ENCODE assay signal across 9 mouse cellular contexts in the genomic region with DNA sequence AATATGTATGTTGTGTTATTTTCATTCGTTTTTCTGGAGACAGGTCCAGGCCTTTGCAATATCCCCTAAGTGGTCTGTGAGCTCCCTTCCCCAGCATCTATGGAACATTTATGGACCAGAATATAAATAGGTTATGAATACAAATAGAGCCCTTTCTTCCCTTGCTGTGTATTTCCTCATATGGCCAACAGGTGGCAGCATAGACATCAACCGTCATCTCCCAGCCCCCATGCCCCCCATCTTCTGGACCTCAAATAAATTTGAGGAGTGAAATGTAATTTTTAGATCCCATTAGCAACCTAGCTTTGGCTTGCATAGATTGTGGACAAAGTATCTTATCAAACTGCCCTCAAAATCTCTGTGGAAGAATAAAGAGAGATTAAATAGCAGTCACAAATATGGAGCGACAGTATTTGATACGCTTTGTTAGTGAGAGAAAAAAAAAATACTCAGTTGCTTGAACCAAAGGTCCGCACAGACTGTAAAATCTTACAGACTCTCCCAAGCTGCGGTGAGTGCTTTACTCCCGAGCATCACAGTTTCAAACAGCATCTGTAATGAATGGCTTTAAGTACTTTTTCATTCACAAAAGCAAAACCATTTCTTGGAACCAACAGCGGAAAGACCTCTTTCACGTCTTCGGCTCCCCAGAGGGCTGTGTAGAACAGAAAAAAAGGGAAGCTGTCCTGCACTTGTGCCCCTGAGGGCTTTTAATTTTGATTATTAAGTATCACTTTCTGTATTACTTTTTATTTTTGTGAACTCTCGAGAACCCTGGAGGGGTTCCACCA.
DNase-seq lines count a peak whose midpoint lies in the region; ATAC-seq lines count a peak whose summit lies in the region.
"Had no signal": no experiment of that assay in that cellular context is flagged by ENCODE, and none has a peak within 500 bp of the region (broad histone marks: within the 10 kb centered on the region; RNA-seq: fewer than 3 reads in every experiment).

No protein-coding gene starts in this region.

- 70% methylated on average over 11 of the region's 11 CpGs for WGBS in kidney, embryonic 14.5 days

- DNase-seq in kidney, adult 18-20 months, result peak; percentile 32
- no peak for DNase-seq in gastrocnemius, adult 8-10 months (ENCODE audit: low spot score in 2 of 2)
- no peak for DNase-seq in urinary bladder, postnatal 14 days (ENCODE audit: low spot score)
- no peak for DNase-seq in spleen, postnatal 14 days (ENCODE audit: low spot score in 2 of 2)

- H3K9me3 ChIP-seq in kidney, embryonic 14.5 days (ENCODE audit: control insufficient read depth, low read length), result no peaks in the 10 kb centered on the region
- H3K9me3 ChIP-seq: neural tube, embryonic 13.5 days had no signal

- H3K9ac ChIP-seq in kidney, embryonic 14.5 days (ENCODE audit: low read depth, low read length), result no peak overlapping the region
- H3K9ac ChIP-seq: neural tube, embryonic 13.5 days had no signal

- H3K4me3 ChIP-seq in kidney, embryonic 14.5 days (ENCODE audit: low read length), result no peak overlapping the region
- H3K4me3 ChIP-seq: neural tube, embryonic 13.5 days had no signal

- H3K4me2 ChIP-seq in kidney, embryonic 14.5 days (replicated peaks; ENCODE audit: low read depth, low read length), result no peak overlapping the region
- H3K4me2 ChIP-seq: neural tube, embryonic 13.5 days had no signal

- no peak for ATAC-seq in kidney, embryonic 14.5 days (ENCODE audit: low FRiP score, low TSS enrichment)
- ATAC-seq in CD4-positive, CD25-positive, alpha-beta regulatory T cell, adult 4 months, result peak; percentile 51
- ATAC-seq in activated CD4-positive, CD25-positive, alpha-beta regulatory T cell, adult 4 months, result peak; percentile 46
- ATAC-seq in megakaryocyte progenitor cell, adult 5-6 weeks (replicated peaks; ENCODE audit: poor library complexity), result peak; percentile 80

- peaks cover 7% of the 10 kb centered on the region; the same call in 1 of the 2 replicates for H3K27me3 ChIP-seq in kidney, embryonic 14.5 days (ENCODE audit: control insufficient read depth, insufficient read depth, low read length)

- no peaks in the 10 kb centered on the region for H3K36me3 ChIP-seq in kidney, embryonic 14.5 days (ENCODE audit: control insufficient read depth, insufficient read depth, low read length)
- H3K36me3 ChIP-seq: neural tube, embryonic 13.5 days had no signal

- no peaks in the 10 kb centered on the region for H3K4me1 ChIP-seq in kidney, embryonic 14.5 days (ENCODE audit: control insufficient read depth, insufficient read depth, low read length)

- H3K27ac ChIP-seq in kidney, embryonic 14.5 days (ENCODE audit: low read depth, low read length), result no peak overlapping the region
- H3K27ac ChIP-seq: neural tube, embryonic 13.5 days had no signal
